Mouse (Mus musculus): ENCODE results near the gene Prkra. TPM values are rescaled to one million over a fixed set of nuclear protein-coding genes. Genes with fewer than 3 reads are reported as not detected.
"Not testable (repeated sequence)": the region's sequence is repeated elsewhere in the genome, so short reads cannot be mapped to it uniquely, and the experiment has no call there.

Prkra gene
- total and polyA plus RNA-seq, 3 experiments = 7.4 to 24.2 (median 23.1) TPM

DNA sequence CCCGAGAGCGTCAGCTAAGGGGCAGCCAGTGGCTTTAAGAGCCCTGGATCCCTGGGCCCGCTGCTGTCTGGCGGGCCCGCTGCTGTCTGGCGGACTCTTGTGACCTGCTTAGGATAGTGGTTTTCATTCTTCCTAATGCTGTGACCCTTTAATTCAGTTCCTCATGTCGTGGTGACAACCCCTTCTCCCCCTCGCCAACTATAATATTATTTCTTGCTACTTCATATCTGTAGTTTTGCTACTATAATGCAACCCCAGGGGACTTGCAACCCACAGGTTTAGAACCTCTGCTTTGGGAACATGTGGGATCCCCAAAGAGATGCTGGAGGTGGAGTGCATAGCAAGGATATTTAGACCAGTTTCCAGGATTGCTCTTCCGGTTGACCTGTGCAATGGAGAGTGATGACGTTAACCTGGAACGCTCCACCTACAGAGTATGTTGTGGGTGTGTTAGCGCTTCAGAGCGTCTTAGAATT lies 889 bp upstream of the Prkra start:
- H3K36me3 ChIP-seq (replicated peaks) = no peaks in the 10 kb centered on the region
- DNase-seq (ENCODE audit: low spot score) = peak; percentile 2
- peak overlapping the region; percentile 91; the same call in 1 of the 2 replicates for H3K4me3 ChIP-seq (ENCODE audit: low read depth, low read length)
- peaks cover 30% of the 10 kb centered on the region for H3K4me1 ChIP-seq (ENCODE audit: insufficient read depth, low read depth, low read length)
- ATAC-seq (ENCODE audit: extremely low read depth, insufficient number of reproducible peaks, low FRiP score, poor library complexity, severe bottlenecking) = no peak
- no peaks in the 10 kb centered on the region; the same call in 1 of the 2 replicates for H3K9me3 ChIP-seq (replicated peaks)
- TF ChIP-seq GATA1 (IDR thresholded peaks at IDR 0.05; ENCODE audit: borderline replicate concordance, low read length) (no peak), POLR2AphosphoS5 (IDR thresholded peaks at IDR 0.05; ENCODE audit: insufficient replicate concordance, low read depth, low read length) (no peak), TAL1 (conservative IDR thresholded peaks at IDR 0.05; ENCODE audit: low read depth, low read length) (no peak), CTCF (IDR thresholded peaks at IDR 0.05; ENCODE audit: low read depth, low read length) (no peak), GATA2 (IDR thresholded peaks at IDR 0.05; ENCODE audit: borderline replicate concordance, low read depth, low read length) (no peak)
- no peaks in the 10 kb centered on the region for H3K27me3 ChIP-seq (ENCODE audit: insufficient read depth, low read length)

DNA sequence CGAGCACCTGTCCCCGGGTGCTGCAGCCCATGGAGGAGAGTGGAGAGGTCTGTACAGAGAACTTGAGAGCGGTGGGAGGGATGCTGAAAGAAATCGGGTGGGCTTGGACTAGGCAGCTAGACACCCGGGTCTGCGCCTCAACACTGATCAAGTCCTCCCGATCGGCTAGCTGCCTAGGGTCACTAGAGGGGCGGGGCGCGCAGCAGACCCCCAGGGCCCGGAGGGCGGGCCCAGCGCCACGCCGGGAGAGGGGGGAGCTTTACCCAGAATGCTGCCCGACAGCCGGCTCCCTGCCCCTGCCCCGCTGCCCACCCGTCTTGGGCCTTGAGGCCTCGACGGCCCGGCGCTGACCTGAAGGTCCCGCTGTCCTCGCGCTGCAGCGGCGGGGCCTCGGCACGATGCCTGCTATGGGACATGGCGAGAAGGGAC lies 360 bp downstream of the Prkra start:
- Histone ChIP-seq H3K4me1 (ENCODE audit: insufficient read depth, low read depth, low read length) (peaks cover 33% of the 10 kb centered on the region), H3K4me3 (ENCODE audit: low read depth, low read length) (peak overlapping the region; percentile 91), H3K9me3 (replicated peaks) (no peaks in the 10 kb centered on the region), H3K36me3 (replicated peaks) (no peaks in the 10 kb centered on the region), H3K27me3 (ENCODE audit: insufficient read depth, low read length) (no peaks in the 10 kb centered on the region)
- ATAC-seq (ENCODE audit: extremely low read depth, insufficient number of reproducible peaks, low FRiP score, poor library complexity, severe bottlenecking) (no peak), DNase-seq (ENCODE audit: low spot score) (no peak)
- no peak for TF ChIP-seq CTCF (IDR thresholded peaks at IDR 0.05; ENCODE audit: low read depth, low read length)
- TF ChIP-seq TAL1 (conservative IDR thresholded peaks at IDR 0.05; ENCODE audit: low read depth, low read length) = no peak
- TF ChIP-seq POLR2AphosphoS5 (IDR thresholded peaks at IDR 0.05; ENCODE audit: insufficient replicate concordance, low read depth, low read length) = no peak
- TF ChIP-seq GATA2 (IDR thresholded peaks at IDR 0.05; ENCODE audit: borderline replicate concordance, low read depth, low read length) = no peak
- no peak for TF ChIP-seq GATA1 (IDR thresholded peaks at IDR 0.05; ENCODE audit: borderline replicate concordance, low read length)

GRCm38 (mm10) chr2:76643801-76644200 lies 4.0 kb downstream of the Prkra start:
- no peak for TF ChIP-seq TAL1 (conservative IDR thresholded peaks at IDR 0.05; ENCODE audit: low read depth, low read length)
- no peak for TF ChIP-seq CTCF (IDR thresholded peaks at IDR 0.05; ENCODE audit: low read depth, low read length)
- TF ChIP-seq POLR2AphosphoS5 (IDR thresholded peaks at IDR 0.05; ENCODE audit: insufficient replicate concordance, low read depth, low read length) = no peak
- TF ChIP-seq GATA2 (IDR thresholded peaks at IDR 0.05; ENCODE audit: borderline replicate concordance, low read depth, low read length) = no peak
- TF ChIP-seq GATA1 (IDR thresholded peaks at IDR 0.05; ENCODE audit: borderline replicate concordance, low read length) = no peak
- H3K9me3 ChIP-seq (replicated peaks) = no peaks in the 10 kb centered on the region
- H3K4me3 ChIP-seq (ENCODE audit: low read depth, low read length) = no peak overlapping the region
- no peaks in the 10 kb centered on the region for H3K27me3 ChIP-seq (ENCODE audit: insufficient read depth, low read length)
- peaks cover 31% of the 10 kb centered on the region for H3K4me1 ChIP-seq (ENCODE audit: insufficient read depth, low read depth, low read length)
- peaks cover 17% of the 10 kb centered on the region for H3K36me3 ChIP-seq (replicated peaks)
- no peak for ATAC-seq (ENCODE audit: extremely low read depth, insufficient number of reproducible peaks, low FRiP score, poor library complexity, severe bottlenecking)
- DNase-seq (ENCODE audit: low spot score) = no peak

- no peak for TF ChIP-seq GATA1 (IDR thresholded peaks at IDR 0.05; ENCODE audit: borderline replicate concordance, low read length)
- TF ChIP-seq CTCF (IDR thresholded peaks at IDR 0.05; ENCODE audit: low read depth, low read length) = no peak
- TF ChIP-seq GATA2 (IDR thresholded peaks at IDR 0.05; ENCODE audit: borderline replicate concordance, low read depth, low read length) = no peak
- TF ChIP-seq TAL1 (conservative IDR thresholded peaks at IDR 0.05; ENCODE audit: low read depth, low read length) = no peak
- TF ChIP-seq POLR2AphosphoS5 (IDR thresholded peaks at IDR 0.05; ENCODE audit: insufficient replicate concordance, low read depth, low read length) = no peak
- no peak overlapping the region for H3K4me3 ChIP-seq (ENCODE audit: low read depth, low read length)
- H3K4me1 ChIP-seq (ENCODE audit: insufficient read depth, low read depth, low read length) = peaks cover 9% of the 10 kb centered on the region; the same call in 1 of the 2 replicates
- DNase-seq (ENCODE audit: low spot score) (no peak), ATAC-seq (ENCODE audit: extremely low read depth, insufficient number of reproducible peaks, low FRiP score, poor library complexity, severe bottlenecking) (no peak)
- H3K27me3 ChIP-seq (ENCODE audit: insufficient read depth, low read length) = no peaks in the 10 kb centered on the region
- no peaks in the 10 kb centered on the region for H3K9me3 ChIP-seq (replicated peaks)
- H3K36me3 ChIP-seq (replicated peaks) = peaks cover 40% of the 10 kb centered on the region
Observed at GRCm38 (mm10) chr2:76639637-76640036, 8.2 kb downstream of the Prkra start.

DNA sequence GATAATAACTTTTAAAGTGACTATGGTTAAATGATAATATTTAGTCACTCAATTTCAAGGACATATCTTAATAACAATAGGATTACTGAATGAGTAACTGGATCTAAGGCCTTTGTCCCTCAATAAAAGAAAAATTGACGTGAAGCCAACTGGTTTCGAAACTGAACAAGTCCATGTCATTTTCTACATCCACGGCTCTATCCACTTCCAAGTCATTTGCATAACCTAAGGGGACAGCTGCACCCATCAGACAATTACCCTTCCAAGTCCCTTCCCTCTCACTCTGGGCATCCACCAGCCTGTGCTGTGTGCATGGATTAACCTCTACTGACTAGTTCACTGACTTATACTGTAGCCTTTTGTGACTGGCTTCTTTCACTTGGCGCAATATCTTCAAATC lies 16.2 kb downstream of the Prkra start:
- Histone ChIP-seq H3K27me3 (ENCODE audit: insufficient read depth, low read length) (no peaks in the 10 kb centered on the region), H3K4me3 (ENCODE audit: low read depth, low read length) (no peak overlapping the region), H3K9me3 (replicated peaks) (no peaks in the 10 kb centered on the region), H3K36me3 (replicated peaks) (peaks cover 34% of the 10 kb centered on the region), H3K4me1 (ENCODE audit: insufficient read depth, low read depth, low read length) (no peaks in the 10 kb centered on the region)
- DNase-seq (ENCODE audit: low spot score) (no peak), ATAC-seq (ENCODE audit: extremely low read depth, insufficient number of reproducible peaks, low FRiP score, poor library complexity, severe bottlenecking) (no peak)
- TF ChIP-seq GATA1 (IDR thresholded peaks at IDR 0.05; ENCODE audit: borderline replicate concordance, low read length) (no peak), POLR2AphosphoS5 (IDR thresholded peaks at IDR 0.05; ENCODE audit: insufficient replicate concordance, low read depth, low read length) (no peak), TAL1 (conservative IDR thresholded peaks at IDR 0.05; ENCODE audit: low read depth, low read length) (no peak), CTCF (IDR thresholded peaks at IDR 0.05; ENCODE audit: low read depth, low read length) (no peak), GATA2 (IDR thresholded peaks at IDR 0.05; ENCODE audit: borderline replicate concordance, low read depth, low read length) (no peak)

DNA sequence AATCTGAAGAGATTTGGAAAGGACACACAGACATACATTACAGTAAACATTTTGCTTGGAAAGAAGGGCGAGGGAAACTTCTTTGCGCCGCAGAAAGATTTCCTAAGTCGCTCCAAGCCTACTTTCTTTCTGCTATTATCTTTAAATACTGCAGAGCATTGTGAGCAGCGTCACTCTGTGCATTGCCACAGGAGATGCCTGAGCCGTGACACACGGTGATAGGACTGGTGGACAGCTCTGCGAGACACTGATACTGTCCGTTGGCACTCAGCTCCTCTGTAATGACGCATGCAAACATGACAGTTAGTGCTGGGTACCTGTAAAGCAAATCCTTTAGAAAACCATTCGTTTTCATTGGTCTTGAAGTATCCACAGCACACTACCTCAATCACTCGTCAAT lies 17.5 kb downstream of the Prkra start:
- H3K27me3 ChIP-seq (ENCODE audit: insufficient read depth, low read length) = no peaks in the 10 kb centered on the region
- no peak for ATAC-seq (ENCODE audit: extremely low read depth, insufficient number of reproducible peaks, low FRiP score, poor library complexity, severe bottlenecking)
- no peak for DNase-seq (ENCODE audit: low spot score)
- no peaks in the 10 kb centered on the region for H3K4me1 ChIP-seq (ENCODE audit: insufficient read depth, low read depth, low read length)
- peaks cover 24% of the 10 kb centered on the region for H3K36me3 ChIP-seq (replicated peaks)
- TF ChIP-seq CTCF (IDR thresholded peaks at IDR 0.05; ENCODE audit: low read depth, low read length) = no peak
- TF ChIP-seq TAL1 (conservative IDR thresholded peaks at IDR 0.05; ENCODE audit: low read depth, low read length) = no peak
- TF ChIP-seq GATA1 (IDR thresholded peaks at IDR 0.05; ENCODE audit: borderline replicate concordance, low read length) = no peak
- no peak for TF ChIP-seq POLR2AphosphoS5 (IDR thresholded peaks at IDR 0.05; ENCODE audit: insufficient replicate concordance, low read depth, low read length)
- TF ChIP-seq GATA2 (IDR thresholded peaks at IDR 0.05; ENCODE audit: borderline replicate concordance, low read depth, low read length) = no peak
- H3K9me3 ChIP-seq (replicated peaks) = no peaks in the 10 kb centered on the region
- no peak overlapping the region for H3K4me3 ChIP-seq (ENCODE audit: low read depth, low read length)

GRCm38 (mm10) chr2:76622316-76622715 lies 25.5 kb downstream of the Prkra start:
- not testable (repeated sequence) for ATAC-seq (ENCODE audit: extremely low read depth, insufficient number of reproducible peaks, low FRiP score, poor library complexity, severe bottlenecking); H3K4me3 ChIP-seq (ENCODE audit: low read depth, low read length); H3K4me1 ChIP-seq (ENCODE audit: insufficient read depth, low read depth, low read length); H3K27me3 ChIP-seq (ENCODE audit: insufficient read depth, low read length); H3K9me3 ChIP-seq (replicated peaks); DNase-seq (ENCODE audit: low spot score); H3K36me3 ChIP-seq (replicated peaks)

All from G1E (cell line).